9 mouse cellular contexts compared by ENCODE assay signal in the genomic region with DNA sequence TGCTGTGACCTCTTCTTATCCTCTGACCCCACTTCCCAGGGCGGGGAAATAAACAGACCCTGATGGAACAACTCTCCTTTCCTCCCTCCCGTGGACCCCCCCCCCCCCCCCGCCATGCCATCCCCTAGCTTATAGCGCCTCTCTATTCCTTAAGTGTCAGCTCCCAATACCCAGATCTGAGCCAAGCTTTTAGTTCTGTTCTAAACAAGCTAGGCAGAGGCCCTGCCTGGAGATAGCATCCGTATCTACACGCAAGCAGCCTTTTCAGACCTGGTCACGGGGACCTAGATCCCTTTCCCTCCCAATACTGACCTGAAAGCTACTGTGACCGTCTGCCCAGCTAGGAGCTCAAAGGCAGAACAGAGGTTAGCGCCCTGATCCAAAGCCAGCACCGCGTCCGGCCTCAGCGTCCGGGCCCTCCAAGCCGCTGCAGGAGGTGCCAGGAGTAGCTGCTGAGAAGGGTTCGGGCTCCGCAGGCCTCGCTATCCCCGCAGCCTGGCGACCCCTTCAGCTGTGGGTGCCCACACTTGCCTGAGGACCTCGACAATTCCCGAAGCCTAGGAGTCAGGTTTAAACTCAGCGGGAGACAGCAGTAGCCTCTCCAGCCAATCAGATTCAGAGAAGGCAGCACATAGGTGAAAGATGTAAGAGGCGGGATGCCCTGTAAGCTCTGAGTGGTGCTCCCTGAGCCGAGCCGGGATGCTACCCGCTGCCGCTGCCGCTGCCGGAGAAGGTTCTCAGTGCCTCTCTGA. TPM values are rescaled to one million over a fixed set of nuclear protein-coding genes. Genes with fewer than 3 reads are reported as not detected.
A peak's percentile ranks its signal among the peaks of the same experiment; 100 is the strongest.
DNase-seq lines count a peak whose midpoint lies in the region; ATAC-seq and TF ChIP-seq lines count a peak whose summit lies in the region.
"Had no signal": no experiment of that assay in that cellular context is flagged by ENCODE, and none has a peak within 500 bp of the region (broad histone marks: within the 10 kb centered on the region; RNA-seq: fewer than 3 reads in every experiment).

TSS of gene Sgo2b (minus strand) at position 623 of the 752 bp plus-strand sequence.

- no peak for TF ChIP-seq POLR2A in thymus, adult 2 months (IDR thresholded peaks at IDR 0.05; ENCODE audit: control insufficient read depth, extremely low read depth, insufficient read depth, low read length, poor library complexity)

- peak within 1 kb of the TSS; percentile 62 for H3K4me2 ChIP-seq in hindbrain, embryonic 16.5 days (ENCODE audit: low read length)
- peak within 1 kb of the TSS; percentile 66 for H3K4me2 ChIP-seq in neural tube, embryonic 14.5 days (ENCODE audit: low read depth, low read length)

- WGBS in hindbrain, embryonic 16.5 days: 9% methylated on average over 28 of the region's 30 CpGs
- WGBS in neural tube, embryonic 14.5 days: 10% methylated on average over 28 of the region's 30 CpGs
- WGBS in thymus, adult 2 months: 16% methylated on average over 29 of the region's 30 CpGs

- H3K4me1 ChIP-seq in hindbrain, embryonic 16.5 days (ENCODE audit: control insufficient read depth, insufficient read depth, low read depth, low read length): no peaks in the 10 kb centered on the region
- H3K4me1 ChIP-seq in neural tube, embryonic 14.5 days (ENCODE audit: control insufficient read depth, insufficient read depth, low read length): no peaks in the 10 kb centered on the region
- H3K4me1 ChIP-seq in thymus, adult 2 months (replicated peaks; ENCODE audit: control insufficient read depth, insufficient read depth, low read length): no peaks in the 10 kb centered on the region

- DNase-seq in left cerebral cortex, postnatal 36 days (ENCODE audit: low spot score in 2 of 2): peak; percentile 3 to 4
- DNase-seq in left cerebral cortex, adult 9 months (ENCODE audit: low spot score in 2 of 2): no peak
- DNase-seq in embryo, embryonic 10 days (ENCODE audit: low spot score): peak; percentile 49
- no peak for DNase-seq in T-cell, adult 2 months (ENCODE audit: low spot score)
- no peak for DNase-seq in thymus, adult 2 months

- intact Hi-C loops in left cerebral cortex, postnatal 36 days (cut with DNase I): no loop called here

- H3K27me3 ChIP-seq in hindbrain, embryonic 16.5 days (replicated peaks; ENCODE audit: control insufficient read depth, insufficient read depth, low read length): no peaks in the 10 kb centered on the region
- H3K27me3 ChIP-seq in neural tube, embryonic 14.5 days (ENCODE audit: control insufficient read depth, insufficient read depth, low read length): no peaks in the 10 kb centered on the region
- no peaks in the 10 kb centered on the region for H3K27me3 ChIP-seq in thymus, adult 2 months (ENCODE audit: control insufficient read depth, insufficient read depth, low read length)

- H3K9me3 ChIP-seq in hindbrain, embryonic 16.5 days (ENCODE audit: control insufficient read depth, low read length): no peaks in the 10 kb centered on the region
- H3K9me3 ChIP-seq in neural tube, embryonic 14.5 days (ENCODE audit: control insufficient read depth, low read length): no peaks in the 10 kb centered on the region

- H3K36me3 ChIP-seq in hindbrain, embryonic 16.5 days (ENCODE audit: control insufficient read depth, insufficient read depth, low read length): no peaks in the 10 kb centered on the region
- H3K36me3 ChIP-seq in neural tube, embryonic 14.5 days (ENCODE audit: control insufficient read depth, insufficient read depth, low read length): no peaks in the 10 kb centered on the region
- no peaks in the 10 kb centered on the region for H3K36me3 ChIP-seq in thymus, adult 2 months (ENCODE audit: control insufficient read depth, insufficient read depth, low read length)

- peak; percentile 82 for ATAC-seq in hindbrain, embryonic 16.5 days
- ATAC-seq in neural tube, embryonic 14.5 days (ENCODE audit: low read depth): peak; percentile 89
- no peak for ATAC-seq in megakaryocyte, adult 5-6 weeks (ENCODE audit: poor library complexity, severe bottlenecking)

- H3K9ac ChIP-seq in hindbrain, embryonic 16.5 days (ENCODE audit: low read depth, low read length): peak within 1 kb of the TSS; percentile 28; the same call in 1 of the 2 replicates
- H3K9ac ChIP-seq in neural tube, embryonic 14.5 days (replicated peaks; ENCODE audit: low read depth, low read length): peak within 1 kb of the TSS; percentile 41; the same call in 1 of the 2 replicates

- peak within 1 kb of the TSS; percentile 40 for H3K4me3 ChIP-seq in hindbrain, embryonic 16.5 days (ENCODE audit: low read length)
- peak within 1 kb of the TSS; percentile 31 for H3K4me3 ChIP-seq in neural tube, embryonic 14.5 days (ENCODE audit: low read depth, low read length)
- H3K4me3 ChIP-seq in thymus, adult 2 months (ENCODE audit: control insufficient read depth, insufficient read depth, low read length): no peak within 1 kb of the TSS

- no peak for TF ChIP-seq CTCF in thymus, adult 2 months (IDR thresholded peaks at IDR 0.05; ENCODE audit: borderline replicate concordance, control insufficient read depth, extremely low read depth, insufficient read depth, low read length, poor library complexity)

- no peak within 1 kb of the TSS for H3K27ac ChIP-seq in hindbrain, embryonic 16.5 days (ENCODE audit: low read depth, low read length)
- H3K27ac ChIP-seq in neural tube, embryonic 14.5 days (ENCODE audit: low read depth, low read length): no peak within 1 kb of the TSS
- H3K27ac ChIP-seq in thymus, adult 2 months (ENCODE audit: control insufficient read depth, insufficient read depth, low read length): no peak within 1 kb of the TSS

RNA-seq across cellular contexts. Expression of gene Sgo2b, which starts in this region (rescaled TPM):
- total RNA-seq in left cerebral cortex, postnatal 36 days (2021): not detected
- polyA plus RNA-seq in hindbrain, embryonic 16.5 days (2015; fragmentation: Nextera tagmentation; extraction: Ambion mirVana): 0.04 and 0.06 TPM in 2 replicates
- not detected in 2 replicates for polyA plus RNA-seq in neural tube, embryonic 14.5 days (2014; fragmentation: Nextera tagmentation; extraction: Ambion mirVana)
- total RNA-seq in megakaryocyte, adult 5-6 weeks (2015): not detected in 2 replicates
- total RNA-seq in megakaryocyte, adult 5-6 weeks (2017): not detected in 2 replicates
- polyA plus RNA-seq in thymus, adult 2 months (2012; rRNA removed): not detected in 2 replicates
- polyA plus RNA-seq: liver, embryonic 16.5 days had no signal

Comparison
In these comparisons a context has a peak if more than half of its experiments do, and no peak if none do; other contexts are left out.
1. Peak in DNase-seq in left cerebral cortex, postnatal 36 days; RNA of the gene not detected or under 1 TPM.
2. Peak in ATAC-seq, H3K4me3 ChIP-seq, H3K9ac ChIP-seq and H3K4me2 ChIP-seq in hindbrain, embryonic 16.5 days; RNA of the gene not detected or under 1 TPM.
3. Peak in ATAC-seq, H3K4me3 ChIP-seq, H3K9ac ChIP-seq and H3K4me2 ChIP-seq in neural tube, embryonic 14.5 days; RNA of the gene not detected or under 1 TPM.